Mouse (Mus musculus) erythroblast, adult 5-6 weeks (primary cell): ENCODE data around the gene Tepp. TPM values are rescaled to one million over a fixed set of nuclear protein-coding genes. Genes with fewer than 3 reads are reported as not detected.

Experiments used
- ATAC-seq: replicated peaks from 2 replicates; pipeline ENCODE4 v1.8.0; 2016; ENCODE audit warnings: moderate number of reproducible peaks, mild to moderate bottlenecking, moderate TSS enrichment, inconsistent platforms; ENCODE audit not compliant: poor library complexity, low FRiP score, severe bottlenecking
- total RNA-seq, 2 experiments: library from RNA; stranded (forward) in 1 of 2; stranded (reverse) in 1 of 2; fragments of 150-400 nt in 1 of 2; fragments of 200-764, 138-1000 nt in 1 of 2; gene quantifications; 2 replicates each; pipeline versions ENCODE4 v1.2.3 to v1.2.4; 2015 to 2017; ENCODE audit warnings: low replicate concordance in 2 of 2

Gene Tepp
- total RNA-seq, 2 experiments from 2014 or later, result not detected

DNA sequence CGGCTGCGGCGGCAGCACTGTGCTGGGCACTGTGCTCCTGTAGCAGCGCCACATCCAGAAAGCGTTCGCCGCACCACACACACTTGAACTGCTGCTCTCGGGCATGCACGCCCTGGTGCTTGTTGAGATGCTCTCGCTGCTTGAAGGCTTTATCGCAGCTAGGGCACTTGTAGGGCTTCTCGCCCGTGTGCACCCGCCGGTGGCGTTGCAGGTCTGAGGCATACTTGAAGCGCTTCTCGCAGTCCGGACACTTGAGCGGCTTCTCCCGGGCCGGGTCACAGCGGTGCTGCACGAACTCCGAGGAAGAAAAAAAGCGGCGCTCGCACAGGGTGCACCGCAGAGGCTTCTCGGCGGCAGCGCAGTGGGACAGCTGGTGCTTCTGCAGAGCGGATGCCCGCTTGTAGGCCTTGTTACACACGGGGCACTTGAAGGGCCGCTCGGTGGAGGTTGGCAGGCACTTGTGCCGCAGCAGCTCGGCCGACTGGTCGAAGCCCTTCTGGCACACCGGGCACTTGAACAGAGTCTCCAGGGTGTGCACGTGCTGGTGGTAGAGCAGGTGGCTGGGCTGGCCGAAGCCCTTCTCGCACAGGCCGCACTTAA, 17.6 kb downstream of the Tepp start:
- no peak for ATAC-seq

DNA sequence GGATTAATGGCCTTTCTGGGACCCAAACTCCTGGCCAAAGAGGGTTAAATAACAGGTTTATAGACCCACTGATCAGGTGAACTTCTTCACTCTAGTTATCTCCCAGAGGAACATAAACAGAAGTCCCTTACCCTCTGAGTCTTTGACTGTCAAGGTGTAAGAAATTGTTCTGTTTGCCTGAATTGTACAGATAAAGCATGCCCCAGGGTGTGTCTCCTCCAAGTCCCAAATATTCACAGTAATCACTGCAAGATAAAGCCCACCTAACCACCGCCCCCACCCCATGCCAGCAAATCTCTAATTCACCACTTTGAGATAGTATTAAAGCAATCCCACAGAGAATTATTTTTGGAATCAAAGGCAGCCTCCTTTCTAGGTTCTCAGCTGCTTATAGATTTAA, 20.0 kb downstream of the Tepp start:
- ATAC-seq, result no peak

DNA sequence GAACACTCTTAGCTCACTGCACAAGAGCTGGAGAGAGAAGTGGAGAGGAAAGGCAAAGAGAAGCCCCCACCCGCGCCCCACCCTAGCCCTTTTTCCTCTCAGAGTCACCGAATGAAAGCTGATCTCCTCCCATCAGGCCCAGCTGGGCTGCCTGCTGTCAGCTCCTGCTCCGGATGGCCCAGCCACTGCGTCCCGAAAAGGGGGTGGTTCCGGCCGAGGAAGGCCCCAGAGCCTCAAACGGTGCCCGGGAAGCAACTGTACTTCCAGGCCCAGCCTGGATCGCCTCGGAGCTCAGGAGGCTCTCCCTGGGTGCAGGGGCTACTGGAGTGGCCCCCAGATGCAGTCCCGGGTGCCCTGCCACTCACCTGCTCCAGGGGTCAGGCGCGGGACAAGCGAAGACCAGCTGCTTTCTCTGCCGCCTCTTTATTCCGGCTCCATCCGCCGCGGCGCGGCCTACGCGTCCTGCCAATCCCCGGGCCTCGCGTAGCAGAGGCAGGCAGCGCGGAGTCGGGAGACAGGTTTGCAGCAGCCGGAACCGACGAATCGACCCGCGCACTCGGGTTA, 20.9 kb downstream of the Tepp start:
- peak; percentile 38 for ATAC-seq

DNA sequence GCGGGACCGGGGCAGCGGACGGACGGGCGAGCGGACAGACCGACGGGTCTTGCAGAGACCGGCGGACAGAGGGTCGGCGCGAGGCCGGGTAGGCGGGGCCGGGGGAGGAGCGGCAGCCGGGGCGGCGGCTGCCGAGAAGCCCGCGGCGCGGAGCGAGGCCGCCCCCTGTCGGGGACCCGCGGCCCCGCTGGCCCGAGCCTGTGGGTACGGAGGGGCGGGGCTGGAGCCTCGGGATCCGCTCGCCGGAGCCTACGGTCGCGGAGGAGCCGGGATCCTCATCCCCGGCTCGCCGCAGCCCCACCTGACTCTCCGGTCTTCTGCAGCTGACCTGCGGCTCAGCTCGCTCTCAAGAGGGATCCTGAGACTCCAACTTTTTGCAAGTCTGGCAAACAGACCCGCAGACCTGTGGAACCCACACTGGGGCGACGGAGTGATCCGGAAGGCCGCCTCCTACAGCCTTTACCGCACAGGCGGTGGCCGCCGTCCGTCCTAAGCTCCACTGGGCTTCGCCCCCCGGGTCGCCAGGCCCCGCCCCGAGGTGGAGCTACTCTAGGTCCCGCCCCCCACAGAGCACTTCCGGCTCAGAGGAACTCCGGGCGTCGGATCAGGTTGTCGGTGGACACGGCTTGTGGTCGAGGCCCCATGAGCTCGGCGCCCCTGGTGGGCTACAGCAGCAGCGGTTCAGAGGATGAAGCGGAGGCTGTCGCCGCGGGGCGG, 21.5 kb downstream of the Tepp start, which contains the start of the genes Zfp319 and Usb1:
Zfp319 (minus strand) TSS at position 231 of the 717 bp plus-strand sequence.
Usb1 (plus strand) TSS at position 565 of the 717 bp plus-strand sequence.
- peak; percentile 89 for ATAC-seq

DNA sequence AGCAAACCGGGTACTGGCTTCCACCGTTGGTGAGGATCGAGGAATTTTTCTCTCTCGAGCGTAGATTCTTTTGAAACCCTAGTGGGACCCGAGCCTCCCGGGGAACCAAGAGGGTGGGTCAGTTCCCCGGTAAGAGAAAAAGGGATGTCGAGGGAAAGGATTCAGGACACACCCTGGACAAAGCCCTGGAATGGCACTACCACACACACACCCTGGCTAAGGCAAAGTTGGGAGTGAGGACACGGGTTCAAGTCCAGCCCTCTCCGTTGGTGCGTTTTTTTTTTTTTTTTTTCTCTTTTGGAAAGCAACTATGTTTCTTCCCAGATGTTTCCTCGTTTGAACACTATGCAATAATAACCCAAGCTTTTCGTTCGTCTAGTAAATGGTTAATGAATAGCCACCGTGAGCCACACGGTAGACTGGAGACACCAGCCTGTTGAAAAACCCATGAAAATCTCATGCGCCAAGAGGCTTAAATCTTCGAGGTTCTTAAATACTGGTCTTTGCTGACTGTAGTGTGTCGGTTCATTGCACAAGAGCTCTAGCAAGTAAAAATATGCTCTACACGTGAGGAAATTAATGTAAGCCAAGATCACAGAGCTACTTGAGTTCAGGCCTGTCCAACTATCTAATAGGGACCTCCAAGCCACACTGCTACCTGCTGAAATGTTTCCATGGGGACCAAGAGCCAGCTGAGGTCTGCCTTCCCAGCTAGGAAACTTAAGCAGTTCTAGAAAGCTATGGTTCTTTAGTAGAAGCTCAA, 22.3 kb downstream of the Tepp start:
- ATAC-seq, result no peak

DNA sequence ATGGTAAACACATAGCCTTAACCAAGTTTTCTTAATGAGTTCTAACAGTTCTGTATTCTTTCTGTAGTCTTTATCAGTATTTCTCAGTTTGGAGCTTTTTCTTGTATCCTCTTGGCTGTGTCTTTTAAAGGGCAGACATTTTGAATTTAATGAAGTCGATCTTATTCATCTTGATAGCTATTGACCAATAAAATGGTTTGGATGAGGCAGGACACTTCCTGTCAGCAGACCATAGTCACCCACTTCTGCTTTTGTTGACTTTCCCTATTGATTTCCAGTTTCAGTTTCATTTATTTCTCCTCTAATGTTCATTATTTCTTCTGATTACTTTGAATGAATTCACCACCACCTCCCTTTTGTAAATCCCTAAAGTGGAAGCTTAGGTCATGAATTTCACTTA, 25.3 kb downstream of the Tepp start:
- no peak for ATAC-seq

DNA sequence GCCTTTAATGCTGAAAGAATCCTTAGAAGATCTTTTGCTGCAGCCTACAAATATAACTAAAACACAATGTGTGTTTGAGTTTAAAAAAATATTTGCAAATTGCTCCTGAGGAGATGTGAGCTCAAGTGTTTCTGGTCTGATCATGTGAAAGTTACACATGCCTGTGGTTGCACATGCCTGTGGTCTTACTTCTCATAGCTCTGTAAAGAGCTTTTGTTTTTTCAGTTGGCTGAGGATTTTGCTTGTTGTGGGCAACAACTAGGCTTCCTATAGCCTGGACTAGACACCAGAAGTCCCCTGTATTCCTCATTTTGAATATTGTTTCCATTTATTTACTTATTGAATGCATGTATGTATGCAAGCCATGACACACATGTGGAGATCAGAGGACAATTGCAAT, 26.0 kb downstream of the Tepp start:
- ATAC-seq, result no peak

DNA sequence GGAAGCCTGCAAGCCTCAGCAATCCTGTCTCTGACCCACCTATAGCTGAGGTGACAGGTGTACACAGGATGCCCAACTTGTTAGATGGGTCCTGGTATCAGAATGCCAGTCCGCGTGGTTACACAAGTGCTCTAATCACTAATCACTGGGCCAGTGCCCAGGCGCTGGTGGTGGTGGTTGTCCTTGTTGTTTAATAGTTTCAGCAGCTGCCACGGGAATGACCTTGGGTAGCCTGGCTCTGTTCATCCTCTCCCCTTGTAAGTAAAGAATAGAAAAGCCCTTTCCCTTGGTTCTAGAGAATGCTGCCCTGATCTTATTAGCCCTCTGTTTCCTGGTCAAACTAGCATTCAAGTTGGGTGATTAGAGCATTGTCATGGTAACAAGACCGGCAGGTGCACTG, 31.4 kb downstream of the Tepp start:
- no peak for ATAC-seq

DNA sequence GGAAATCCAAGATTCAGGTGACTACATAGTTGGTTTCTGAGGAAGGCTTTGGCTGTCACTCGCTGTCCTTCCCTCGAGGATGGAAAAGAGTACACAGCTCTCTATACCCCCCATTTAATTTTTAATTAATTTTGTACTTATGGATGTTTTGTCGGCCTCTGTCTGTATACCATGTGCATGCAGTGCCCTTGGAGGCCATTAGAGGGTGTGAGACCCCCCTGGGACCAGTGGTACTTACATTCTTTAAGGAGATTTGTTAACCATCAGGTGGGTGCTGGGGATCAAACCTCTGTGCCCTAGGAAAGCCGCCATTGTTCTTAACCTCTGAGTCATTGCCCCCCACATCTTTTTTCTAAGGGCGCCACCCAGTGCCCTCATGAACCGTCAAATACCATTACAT, 34.3 kb downstream of the Tepp start:
- ATAC-seq, result no peak

DNA sequence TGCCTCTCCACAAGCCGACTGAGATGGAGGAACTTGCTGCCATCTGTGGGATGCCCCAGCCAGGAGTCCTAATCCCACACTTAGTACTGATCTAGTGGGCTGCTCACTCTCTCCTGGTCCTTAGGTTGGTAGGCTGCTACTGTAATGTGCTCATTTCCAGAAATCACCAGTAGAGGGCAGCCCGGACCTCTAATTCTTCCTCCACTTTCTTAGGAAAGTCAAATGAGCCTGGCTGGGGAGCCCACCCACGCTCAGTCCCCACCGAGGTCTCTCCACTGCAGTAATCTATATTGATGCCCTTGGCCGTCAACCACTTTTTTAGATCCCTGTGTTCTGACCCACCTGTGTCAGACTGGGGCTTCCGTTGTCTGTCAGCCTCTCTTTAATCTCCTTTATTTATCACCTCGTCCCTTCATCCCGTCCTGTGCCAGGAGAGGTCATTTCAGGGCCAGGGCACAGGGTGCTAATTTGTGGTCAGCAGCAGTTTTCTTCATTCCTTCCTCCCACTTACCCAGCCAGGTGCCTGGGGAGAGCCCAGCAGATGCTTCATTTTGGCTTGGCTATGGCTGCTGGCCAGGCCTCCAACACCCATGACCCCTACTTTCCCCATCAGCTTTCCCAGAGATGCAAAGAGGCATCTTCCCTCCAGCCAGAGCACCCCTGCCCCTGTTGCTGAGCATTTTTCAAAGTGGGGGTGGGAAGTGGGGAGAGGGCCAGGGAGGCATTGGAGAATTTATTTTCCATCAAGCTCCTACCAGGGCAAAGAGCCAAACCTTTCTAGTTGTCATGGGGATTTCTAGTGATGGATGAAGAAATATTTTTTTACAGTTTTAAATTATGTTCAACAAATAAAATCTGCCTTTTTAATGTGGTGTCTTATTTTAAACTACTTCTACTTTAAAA, 36.5 kb downstream of the Tepp start:
- 0 out of 2 replicates have a peak, but pooled peaks have one; percentile 46 for ATAC-seq

DNA sequence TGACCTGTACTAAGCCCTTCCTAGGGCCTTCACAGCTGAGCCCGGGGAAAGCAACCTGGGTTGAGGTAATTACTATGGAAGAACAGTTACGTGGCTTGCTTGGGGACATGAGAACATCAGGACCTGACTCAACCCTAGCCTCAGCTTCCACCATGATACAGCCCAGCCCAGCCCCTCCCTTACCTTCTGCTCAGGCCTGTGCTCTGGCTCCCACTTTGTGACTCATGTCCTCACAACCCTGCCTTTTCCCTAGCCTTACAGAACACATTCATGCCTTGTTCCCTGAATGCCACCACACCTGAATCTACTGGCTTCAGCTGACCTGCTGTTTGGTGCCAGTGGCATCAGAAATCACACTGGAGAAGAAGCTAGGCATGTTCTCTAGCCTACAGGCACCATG, 38.0 kb downstream of the Tepp start:
- no peak for ATAC-seq

DNA sequence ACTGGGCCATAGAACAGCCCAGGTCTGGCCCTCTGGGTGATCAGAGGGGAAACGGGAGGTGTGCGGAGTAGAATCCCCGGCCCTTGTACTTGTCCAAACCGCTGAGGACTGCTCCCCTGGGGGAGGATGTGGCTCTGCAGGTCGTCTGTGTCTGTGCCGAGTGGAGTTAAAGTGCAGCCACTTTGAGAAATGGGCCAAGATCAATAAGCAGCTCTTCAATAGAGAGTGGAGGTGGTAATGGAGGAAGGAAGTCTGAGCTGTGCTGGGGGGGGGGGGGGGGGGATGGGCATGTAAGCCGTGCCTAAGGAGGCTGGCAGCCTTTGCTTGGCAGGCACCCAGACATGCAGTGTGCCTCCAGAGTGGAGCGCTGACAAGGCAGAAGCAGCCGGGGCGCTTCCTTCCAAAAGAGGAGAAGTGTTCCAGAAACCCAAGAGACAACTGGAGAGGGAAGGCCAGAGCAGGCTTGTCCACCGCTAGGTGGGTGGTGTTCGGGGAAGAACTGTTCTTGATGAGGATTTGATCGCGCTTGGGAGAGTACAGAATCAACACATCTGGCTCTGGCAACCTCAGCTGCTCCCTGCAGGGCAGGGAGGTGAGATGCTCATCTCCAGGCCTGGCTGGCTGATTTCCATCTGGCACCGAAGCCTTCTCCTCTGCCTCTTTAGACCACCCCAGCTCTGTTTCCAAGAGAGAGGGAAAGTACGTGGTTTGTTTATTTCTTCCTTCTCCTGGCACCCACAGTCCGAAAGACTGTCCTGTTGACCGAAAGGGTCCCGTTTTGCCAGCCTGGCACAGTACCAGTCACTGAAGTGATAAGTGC, 38.7 kb downstream of the Tepp start:
- no peak for ATAC-seq

DNA sequence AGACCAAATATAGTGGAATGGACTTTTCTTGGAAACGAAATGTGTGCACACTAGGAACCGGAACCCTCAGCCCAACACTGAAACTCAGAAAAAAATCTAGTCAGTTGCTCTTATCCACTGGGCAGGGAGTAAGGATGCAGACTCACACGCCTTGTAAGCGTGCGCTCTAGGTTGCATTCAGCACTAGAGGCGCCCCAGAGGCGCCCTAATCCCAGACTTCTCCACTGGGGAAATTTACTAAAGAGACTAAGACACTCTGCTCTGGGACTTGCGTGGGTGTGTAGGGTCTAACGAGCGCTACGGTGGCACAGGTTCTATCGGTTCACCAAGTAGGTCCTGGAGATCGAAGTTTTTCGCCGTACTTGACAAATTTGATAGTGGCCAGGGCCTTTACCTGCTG, 41.1 kb downstream of the Tepp start:
- no peak for ATAC-seq

DNA sequence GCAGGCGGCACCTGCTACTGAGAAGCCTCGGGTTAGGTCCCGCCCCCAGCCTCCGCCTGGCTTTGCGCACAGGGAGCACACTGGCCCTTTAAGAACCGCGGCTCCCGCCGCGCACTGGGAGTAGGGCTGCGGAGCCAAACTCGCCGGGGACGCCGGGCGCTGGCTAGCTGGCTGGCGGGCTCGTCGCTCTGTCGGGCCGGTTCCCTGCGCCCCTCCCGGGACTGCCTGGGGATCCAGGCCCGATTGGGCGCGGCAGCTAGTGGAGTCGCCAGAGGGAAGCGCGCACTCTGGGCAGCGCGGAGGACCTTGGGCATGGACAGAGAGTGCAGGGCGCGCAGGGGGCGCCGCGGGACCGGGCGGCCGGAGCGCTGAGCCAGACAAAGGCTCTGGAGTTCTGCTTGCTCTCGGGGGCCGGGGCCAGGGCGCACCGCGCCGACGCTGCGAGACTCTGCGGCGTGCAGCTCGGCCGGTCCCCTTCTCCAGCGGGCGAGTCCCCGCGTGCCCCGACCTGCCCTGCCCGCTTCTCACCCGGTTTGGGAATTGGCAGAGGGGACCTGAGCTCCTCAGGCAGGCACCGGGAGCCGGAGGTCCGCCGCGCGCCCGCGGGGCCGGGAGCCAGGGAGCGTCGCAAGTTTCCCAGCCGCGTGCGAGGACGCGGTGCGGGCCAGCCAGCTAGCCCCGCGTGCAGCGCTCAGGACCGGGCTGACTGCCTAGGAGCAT, 41.9 kb downstream of the Tepp start, which contains the start of gene Mmp15:
Mmp15 (plus strand) TSS at position 118 of the 720 bp plus-strand sequence.
- no peak for ATAC-seq

DNA sequence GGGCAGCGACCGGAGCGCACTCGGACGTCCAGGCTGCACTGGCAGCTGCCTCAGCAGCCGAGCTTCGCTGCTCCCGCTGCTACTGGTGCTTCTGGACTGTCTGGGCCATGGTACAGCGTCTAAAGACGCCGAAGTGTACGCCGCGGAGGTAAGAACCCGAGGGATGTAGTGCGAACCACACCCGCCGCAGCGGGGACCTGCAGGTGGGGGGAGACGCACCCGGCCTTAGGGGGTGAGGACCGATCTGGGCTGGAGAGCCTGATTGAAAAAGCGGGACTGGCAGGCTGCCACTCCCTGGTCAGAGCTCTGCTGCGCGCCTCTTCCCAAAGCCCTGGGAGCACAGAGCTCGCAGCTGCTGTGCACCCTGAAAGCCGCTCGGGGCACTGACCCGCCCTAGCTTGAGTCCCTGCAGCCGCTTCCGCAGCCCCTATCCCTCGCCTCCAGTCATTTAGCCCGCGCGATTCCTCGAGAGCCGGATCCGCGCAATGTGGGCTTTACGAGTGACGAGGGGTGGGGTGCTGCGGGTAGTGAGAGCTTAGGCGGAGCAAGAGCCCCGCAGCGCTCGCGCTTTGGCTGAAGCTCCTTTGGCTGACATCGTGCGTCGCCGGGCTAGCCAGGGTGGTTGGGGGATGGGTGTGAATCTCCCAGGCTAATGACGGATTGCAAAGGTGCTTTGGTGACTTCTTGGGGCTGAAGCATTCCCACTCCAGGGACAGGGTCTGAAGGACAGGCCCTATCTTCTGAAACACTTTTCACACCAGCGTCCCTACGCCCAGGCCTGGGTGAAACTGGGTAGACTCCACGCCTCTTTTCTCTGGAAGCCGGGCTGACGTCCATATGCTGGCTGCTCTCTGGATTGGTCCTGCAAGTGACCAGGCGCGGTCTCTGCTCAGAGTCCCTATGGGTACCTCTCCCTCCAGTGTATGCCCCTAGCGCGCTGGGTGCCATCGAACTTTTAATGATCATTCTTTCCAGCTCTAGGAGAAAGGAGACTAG, 42.8 kb downstream of the Tepp start:
- no peak for ATAC-seq

DNA sequence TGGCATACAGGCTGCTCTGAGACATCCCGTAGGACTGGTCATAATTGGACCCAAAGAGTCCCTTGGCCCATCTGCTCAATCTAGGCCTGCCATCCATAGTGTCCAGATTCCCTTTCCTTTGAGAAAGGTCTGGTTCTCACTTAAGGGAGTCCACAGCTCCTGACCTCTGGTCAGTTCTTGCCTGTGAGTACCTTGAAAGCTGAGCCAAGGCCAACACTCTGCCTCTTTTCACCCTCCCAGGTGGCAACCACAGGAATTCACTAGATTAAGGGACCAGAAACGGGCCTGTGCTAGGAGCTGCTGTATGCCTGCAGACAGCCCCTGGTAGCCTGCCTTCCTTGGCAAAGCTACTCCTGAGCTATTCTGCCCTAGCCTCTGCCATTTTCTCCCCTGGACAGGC, 44.2 kb downstream of the Tepp start:
- no peak for ATAC-seq
